Mouse (Mus musculus) spleen, postnatal 4 days (tissue): ENCODE results near the gene Rrm2.
"Not testable (repeated sequence)": the region's sequence is repeated elsewhere in the genome, so short reads cannot be mapped to it uniquely, and the experiment has no call there.

ENCODE experiments used
- DNase-seq, 2 experiments: peaks; one replicate each; pipeline ENCODE4 v3.0.0; 2022; ENCODE audit warnings: low spot score in 2 of 2

The Rrm2 gene

GRCm38 (mm10) chr12:24705502-24706263 lies 2.4 kb upstream of the Rrm2 start:
- DNase-seq: peak in 1 of 2 experiments; percentile 62

GRCm38 (mm10) chr12:24706764-24707479 lies 1.1 kb upstream of the Rrm2 start:
- peak; percentile 86 to 90 for DNase-seq

GRCm38 (mm10) chr12:24707480-24707802 lies 600 bp upstream of the Rrm2 start:
- DNase-seq: peak in 1 of 2 experiments; percentile 62

- peak; percentile 27 to 69 for DNase-seq
These were observed 780 bp downstream of the Rrm2 start for GRCm38 (mm10) chr12:24708824-24709218.

- peak; percentile 37 to 70 for DNase-seq
These were observed 1.4 kb downstream of the Rrm2 start for GRCm38 (mm10) chr12:24709409-24709808.

GRCm38 (mm10) chr12:24709831-24710508 lies 1.9 kb downstream of the Rrm2 start:
- DNase-seq: peak; percentile 68 to 76

- peak; percentile 58 to 77 for DNase-seq
These were observed 2.6 kb downstream of the Rrm2 start for GRCm38 (mm10) chr12:24710672-24711071.

- no peak for DNase-seq
These were observed 4.4 kb downstream of the Rrm2 start for GRCm38 (mm10) chr12:24712396-24712795.

- peak in 1 of 2 experiments; percentile 58 for DNase-seq
These were observed 6.7 kb downstream of the Rrm2 start for GRCm38 (mm10) chr12:24714579-24715255.

GRCm38 (mm10) chr12:24715268-24715896 lies 7.3 kb downstream of the Rrm2 start:
- peak in 1 of 2 experiments; percentile 58 for DNase-seq

- DNase-seq: peak; percentile 46 to 79
These were observed 8.8 kb downstream of the Rrm2 start for GRCm38 (mm10) chr12:24716721-24717301.

GRCm38 (mm10) chr12:24723434-24723833 lies 15.4 kb downstream of the Rrm2 start:
- DNase-seq: no peak

- DNase-seq: no peak
These were observed 15.8 kb downstream of the Rrm2 start for GRCm38 (mm10) chr12:24723859-24724258.

- no peak for DNase-seq
These were observed 16.3 kb downstream of the Rrm2 start for GRCm38 (mm10) chr12:24724369-24724768.

- DNase-seq: no peak
These were observed 26.9 kb downstream of the Rrm2 start for GRCm38 (mm10) chr12:24734828-24735394.

GRCm38 (mm10) chr12:24736956-24737355 lies 28.9 kb downstream of the Rrm2 start:
- DNase-seq: no peak

GRCm38 (mm10) chr12:24739963-24740362 lies 31.9 kb downstream of the Rrm2 start:
- DNase-seq: no peak

- DNase-seq: not testable (repeated sequence)
These were observed 33.5 kb downstream of the Rrm2 start for GRCm38 (mm10) chr12:24741535-24741934.

- peak in 1 of 2 experiments; percentile 18 for DNase-seq
These were observed 36.3 kb downstream of the Rrm2 start for GRCm38 (mm10) chr12:24744309-24744708.

GRCm38 (mm10) chr12:24746579-24747296 lies 38.7 kb downstream of the Rrm2 start:
- no peak for DNase-seq
